8 mouse cellular contexts compared by ENCODE assay signal in the genomic region with DNA sequence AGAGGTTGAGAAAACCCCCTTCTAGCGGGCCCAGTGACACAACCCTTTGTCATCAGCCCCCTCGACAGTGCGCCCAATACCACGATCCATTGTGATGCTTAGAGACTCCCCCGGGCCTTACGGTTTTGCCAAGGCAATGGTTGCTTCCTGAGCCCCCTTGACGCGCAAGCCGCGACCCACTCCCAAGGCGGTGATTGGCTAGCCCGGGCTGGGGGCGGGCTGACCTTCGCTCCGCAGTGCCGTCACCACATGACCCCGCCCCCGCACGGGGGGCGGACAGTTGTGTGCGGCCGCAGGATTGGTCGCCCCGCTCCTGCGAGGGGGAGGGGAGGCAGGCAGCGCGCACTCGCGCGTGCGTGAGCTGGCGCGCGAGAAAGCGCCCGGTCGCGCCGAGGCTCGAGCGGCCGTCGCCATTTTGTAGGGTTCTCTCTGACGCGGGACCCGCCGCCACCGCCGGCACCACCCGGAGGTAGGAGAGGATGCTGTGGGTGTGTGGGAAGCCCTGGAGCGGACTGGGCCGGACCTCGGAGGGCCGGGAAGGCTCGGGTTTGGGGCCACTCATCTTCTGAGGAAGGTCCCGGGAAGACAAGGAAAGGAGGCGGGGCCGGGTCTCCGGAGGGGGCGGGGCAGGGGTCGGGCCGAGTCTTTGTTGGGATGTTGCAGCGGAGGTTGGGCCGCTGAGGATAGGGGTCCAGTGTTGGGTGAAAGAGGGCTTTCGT. TPM values are rescaled to one million over a fixed set of nuclear protein-coding genes. Genes with fewer than 3 reads are reported as not detected.
DNase-seq lines count a peak whose midpoint lies in the region; ATAC-seq lines count a peak whose summit lies in the region.

A gene (plus strand): TSS at position 305 of the 719 bp plus-strand sequence.

- WGBS in heart, embryonic 14.5 days, result under 1% methylated on average over 65 of the region's 65 CpGs
- under 1% methylated on average over 65 of the region's 65 CpGs for WGBS in liver, embryonic 13.5 days (ENCODE audit: insufficient replicate concordance)
- under 1% methylated on average over 65 of the region's 65 CpGs for WGBS in stomach, embryonic 16.5 days

- peaks cover 5 to 21% of the 10 kb centered on the region in 2 experiments for H3K4me1 ChIP-seq in heart, embryonic 14.5 days (ENCODE audit: control insufficient read depth in 2 of 2, insufficient read depth in 2 of 2, low read length in 2 of 2)
- H3K4me1 ChIP-seq in liver, embryonic 13.5 days (replicated peaks), result peaks cover 25% of the 10 kb centered on the region
- peaks cover 10% of the 10 kb centered on the region for H3K4me1 ChIP-seq in stomach, embryonic 16.5 days (ENCODE audit: control insufficient read depth, insufficient read depth, low read length)

- peaks cover 30% of the 10 kb centered on the region for H3K36me3 ChIP-seq in heart, embryonic 14.5 days (ENCODE audit: control insufficient read depth, insufficient read depth, low read length)
- H3K36me3 ChIP-seq in liver, embryonic 13.5 days, result peaks cover 11% of the 10 kb centered on the region
- peaks cover 5% of the 10 kb centered on the region; the same call in 1 of the 2 replicates for H3K36me3 ChIP-seq in stomach, embryonic 16.5 days (ENCODE audit: control insufficient read depth, insufficient read depth, low read length)

- H3K27me3 ChIP-seq in heart, embryonic 14.5 days (ENCODE audit: control insufficient read depth, insufficient read depth, low read length), result no peaks in the 10 kb centered on the region
- H3K27me3 ChIP-seq in liver, embryonic 13.5 days, result no peaks in the 10 kb centered on the region
- no peaks in the 10 kb centered on the region for H3K27me3 ChIP-seq in stomach, embryonic 16.5 days (ENCODE audit: control insufficient read depth, insufficient read depth, low read length)

- H3K27ac ChIP-seq in heart, embryonic 14.5 days (replicated peaks in 1 of 2; ENCODE audit: control insufficient read depth in 1 of 2, insufficient read depth in 1 of 2, low read depth in 2 of 2, low read length in 2 of 2), result peak within 1 kb of the TSS; percentile 84 to 90
- H3K27ac ChIP-seq in liver, embryonic 13.5 days, result peak within 1 kb of the TSS; percentile 84
- peak within 1 kb of the TSS; percentile 97 for H3K27ac ChIP-seq in stomach, embryonic 16.5 days (ENCODE audit: low read length)

- peak within 1 kb of the TSS; percentile 79 for H3K9ac ChIP-seq in heart, embryonic 14.5 days (ENCODE audit: low read length)
- peak within 1 kb of the TSS; percentile 82 for H3K9ac ChIP-seq in liver, embryonic 13.5 days
- peak within 1 kb of the TSS; percentile 95 for H3K9ac ChIP-seq in stomach, embryonic 16.5 days (ENCODE audit: low read length)

- peak; percentile 91 for ATAC-seq in erythroid progenitor cell, adult 5-6 weeks (replicated peaks; ENCODE audit: low FRiP score, poor library complexity, severe bottlenecking)
- peak; percentile 97 for ATAC-seq in heart, embryonic 14.5 days (ENCODE audit: insufficient number of reproducible peaks, insufficient read depth, low FRiP score, low read depth)
- peak; percentile 93 for ATAC-seq in liver, embryonic 13.5 days (ENCODE audit: low read depth)
- peak; percentile 98 for ATAC-seq in stomach, embryonic 16.5 days (ENCODE audit: insufficient read depth, low FRiP score)

- DNase-seq in CD4-positive helper T cell, adult 2 months (ENCODE audit: low read depth, low spot score), result peak; percentile 99
- DNase-seq in brain, embryonic 18.5 days (ENCODE audit: low read depth, low spot score), result peak; percentile 94
- DNase-seq in kidney, postnatal 14 days, result peak; percentile 98
- peak; percentile 90 for DNase-seq in liver, embryonic 13.5 days
- peak; percentile 96 for DNase-seq in neural tube, embryonic 10.5 days (ENCODE audit: extremely low spot score, low spot score)

- H3K4me3 ChIP-seq in heart, embryonic 14.5 days (ENCODE audit: control insufficient read depth in 1 of 2, insufficient read depth in 1 of 2, low read depth in 1 of 2, low read length in 2 of 2), result peak within 1 kb of the TSS; percentile 68
- H3K4me3 ChIP-seq in liver, embryonic 13.5 days (replicated peaks), result peak within 1 kb of the TSS; percentile 80
- peak within 1 kb of the TSS; percentile 84 for H3K4me3 ChIP-seq in stomach, embryonic 16.5 days (replicated peaks; ENCODE audit: low read length)

- H3K9me3 ChIP-seq in heart, embryonic 14.5 days (ENCODE audit: control insufficient read depth, low read length), result no peaks in the 10 kb centered on the region
- no peaks in the 10 kb centered on the region for H3K9me3 ChIP-seq in liver, embryonic 13.5 days (replicated peaks)
- no peaks in the 10 kb centered on the region for H3K9me3 ChIP-seq in stomach, embryonic 16.5 days (replicated peaks; ENCODE audit: control insufficient read depth, low read length)

- peak within 1 kb of the TSS; percentile 87 for H3K4me2 ChIP-seq in heart, embryonic 14.5 days (ENCODE audit: low read length)
- peak within 1 kb of the TSS; percentile 83 for H3K4me2 ChIP-seq in liver, embryonic 13.5 days
- peak within 1 kb of the TSS; percentile 70 for H3K4me2 ChIP-seq in stomach, embryonic 16.5 days (ENCODE audit: low read depth, low read length)

RNA-seq across cellular contexts. Expression of the gene that starts here (rescaled TPM):
- total RNA-seq in erythroid progenitor cell, adult 5-6 weeks (2015; ENCODE audit: low replicate concordance), result 4.3 and 5.0 TPM in 2 replicates
- 12.6 and 13.6 TPM in 2 replicates for total RNA-seq in erythroid progenitor cell, adult 5-6 weeks (2017; ENCODE audit: low replicate concordance)
- polyA plus RNA-seq in heart, embryonic 14.5 days (2014; fragmentation: Nextera tagmentation; extraction: Ambion mirVana), result 34.1 and 35.2 TPM in 2 replicates
- polyA plus RNA-seq in liver, embryonic 13.5 days (2015; fragmentation: Nextera tagmentation; extraction: Ambion mirVana), result 14.6 and 17.5 TPM in 2 replicates
- polyA plus RNA-seq in stomach, embryonic 16.5 days (2015; fragmentation: Nextera tagmentation; extraction: Ambion mirVana), result 50.3 and 54.8 TPM in 2 replicates

Comparison
In these comparisons a context has a peak if more than half of its experiments do, and no peak if none do; other contexts are left out.
1. Peak in every context shown above with its lines: DNase-seq, ATAC-seq, H3K4me3 ChIP-seq and H3K27ac ChIP-seq.